Mouse (Mus musculus): ENCODE results near the gene Egfem1. TPM values are rescaled to one million over a fixed set of nuclear protein-coding genes. Genes with fewer than 3 reads are reported as not detected.

Egfem1 gene
- total RNA-seq, 1 experiment from 2014 or later, result not detected

- ATAC-seq (replicated peaks; ENCODE audit: insufficient number of reproducible peaks, low FRiP score, low TSS enrichment, poor library complexity, severe bottlenecking), result no peak
Observed at GRCm38 (mm10) chr3:29726376-29726967, 644.6 kb downstream of the Egfem1 start.

GRCm38 (mm10) chr3:29730062-29730760 is 648.4 kb downstream of the Egfem1 start:
- no peak for ATAC-seq (replicated peaks; ENCODE audit: insufficient number of reproducible peaks, low FRiP score, low TSS enrichment, poor library complexity, severe bottlenecking)

GRCm38 (mm10) chr3:29731509-29731908 is 649.7 kb downstream of the Egfem1 start:
- no peak for ATAC-seq (replicated peaks; ENCODE audit: insufficient number of reproducible peaks, low FRiP score, low TSS enrichment, poor library complexity, severe bottlenecking)

- ATAC-seq (replicated peaks; ENCODE audit: insufficient number of reproducible peaks, low FRiP score, low TSS enrichment, poor library complexity, severe bottlenecking), result no peak
Observed at GRCm38 (mm10) chr3:29732626-29733025, 650.8 kb downstream of the Egfem1 start.

- no peak for ATAC-seq (replicated peaks; ENCODE audit: insufficient number of reproducible peaks, low FRiP score, low TSS enrichment, poor library complexity, severe bottlenecking)
Observed at GRCm38 (mm10) chr3:29734251-29734650, 652.4 kb downstream of the Egfem1 start.

GRCm38 (mm10) chr3:29739292-29739691 is 657.5 kb downstream of the Egfem1 start:
- no peak for ATAC-seq (replicated peaks; ENCODE audit: insufficient number of reproducible peaks, low FRiP score, low TSS enrichment, poor library complexity, severe bottlenecking)

Other genes with a start within 250 kb of the Egfem1 start
- gene Gm1527, start 189.4 kb upstream of the Egfem1 start, total RNA-seq (2017), result not detected in 3 replicates

Measured in monocyte, adult 5-6 weeks (primary cell).